Mouse (Mus musculus): ENCODE measurements around the gene Zc3h4. TPM values are rescaled to one million over a fixed set of nuclear protein-coding genes. Genes with fewer than 3 reads are reported as not detected.

Zc3h4 gene
- total RNA-seq, 2 experiments from 2014 or later, result 33.2 to 37.9 TPM

GRCm38 (mm10) chr7:16433352-16433971 lies 32.8 kb downstream of the Zc3h4 start:
- no peak for DNase-seq

GRCm38 (mm10) chr7:16435088-16435487 lies 34.4 kb downstream of the Zc3h4 start:
- no peak for DNase-seq

GRCm38 (mm10) chr7:16441241-16441640 lies 40.5 kb downstream of the Zc3h4 start:
- no peak for DNase-seq

GRCm38 (mm10) chr7:16451656-16452055 lies 50.9 kb downstream of the Zc3h4 start:
- DNase-seq, result no peak

- peak; percentile 80 for DNase-seq
These were observed 51.9 kb downstream of the Zc3h4 start, which contains the start of gene Tmem160 for GRCm38 (mm10) chr7:16452587-16453073. Gene Tmem160, plus strand, starts transcription at chr7:16452779.

- peak; percentile 34 for DNase-seq
These were observed 52.5 kb downstream of the Zc3h4 start for GRCm38 (mm10) chr7:16453118-16453711.

GRCm38 (mm10) chr7:16455016-16455415 lies 54.3 kb downstream of the Zc3h4 start:
- DNase-seq, result no peak

GRCm38 (mm10) chr7:16456289-16456688 lies 55.6 kb downstream of the Zc3h4 start:
- no peak for DNase-seq

GRCm38 (mm10) chr7:16460566-16460965 lies 59.9 kb downstream of the Zc3h4 start:
- no peak for DNase-seq

- DNase-seq, result no peak
These were observed 60.4 kb downstream of the Zc3h4 start for GRCm38 (mm10) chr7:16461151-16461550.

- no peak for DNase-seq
These were observed 61.0 kb downstream of the Zc3h4 start for GRCm38 (mm10) chr7:16461705-16462104.

- peak; percentile 87 for DNase-seq
These were observed 62.5 kb downstream of the Zc3h4 start for GRCm38 (mm10) chr7:16463214-16463613.

GRCm38 (mm10) chr7:16465160-16465559 lies 64.5 kb downstream of the Zc3h4 start:
- DNase-seq, result peak; percentile 76

- no peak for DNase-seq
These were observed 64.9 kb downstream of the Zc3h4 start for GRCm38 (mm10) chr7:16465568-16465967.

GRCm38 (mm10) chr7:16466565-16466964 lies 65.9 kb downstream of the Zc3h4 start:
- DNase-seq, result no peak

- no peak for DNase-seq
These were observed 67.4 kb downstream of the Zc3h4 start for GRCm38 (mm10) chr7:16468115-16468514.

GRCm38 (mm10) chr7:16471549-16471948 lies 70.8 kb downstream of the Zc3h4 start:
- DNase-seq, result no peak

GRCm38 (mm10) chr7:16472116-16472709 lies 71.5 kb downstream of the Zc3h4 start:
- no peak for DNase-seq

- DNase-seq, result no peak
These were observed 73.1 kb downstream of the Zc3h4 start for GRCm38 (mm10) chr7:16473847-16474246.

- DNase-seq, result no peak
These were observed 73.7 kb downstream of the Zc3h4 start for GRCm38 (mm10) chr7:16474445-16474844.

- no peak for DNase-seq
These were observed 74.6 kb downstream of the Zc3h4 start for GRCm38 (mm10) chr7:16475321-16475720.

GRCm38 (mm10) chr7:16475764-16476599 lies 75.3 kb downstream of the Zc3h4 start:
- DNase-seq, result no peak

- DNase-seq, result no peak
These were observed 75.9 kb downstream of the Zc3h4 start for GRCm38 (mm10) chr7:16476600-16476989.

Data from gastrocnemius, postnatal 10 days (tissue).